Mouse (Mus musculus): ENCODE measurements around the gene Gja5. TPM values are rescaled to one million over a fixed set of nuclear protein-coding genes. Genes with fewer than 3 reads are reported as not detected.

Gja5 gene
- polyA plus RNA-seq, 2 experiments from 2014 or later: 0.12 to 0.13 TPM

DNA sequence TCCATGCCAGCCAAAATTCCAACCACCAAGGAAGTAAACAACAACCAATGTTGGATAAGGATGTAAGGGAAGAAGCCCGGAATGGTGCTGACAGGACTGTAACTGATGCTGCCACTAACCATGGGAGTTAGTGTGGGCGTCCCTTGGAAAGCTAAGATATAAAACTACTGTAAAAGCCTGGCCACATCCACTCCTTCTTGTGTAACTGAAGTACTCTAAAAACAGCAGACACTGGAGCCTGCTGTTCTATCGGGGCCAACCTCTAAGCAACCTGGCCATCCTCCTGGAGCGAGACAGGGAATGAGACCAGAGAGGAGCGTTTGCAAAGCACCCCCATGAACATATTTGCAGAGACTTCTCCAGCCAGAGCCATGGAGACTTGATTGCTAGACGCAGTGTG, 213.0 kb downstream of the Gja5 start:
- no peak for ATAC-seq

GRCm38 (mm10) chr3:97118313-97118712, 213.8 kb downstream of the Gja5 start:
- ATAC-seq: no peak

- ATAC-seq: peak; percentile 99
These were observed 219.7 kb downstream of the Gja5 start for GRCm38 (mm10) chr3:97124193-97124592.

Other genes with a start within 250 kb of the Gja5 start
- gene Ankrd35, start 234.6 kb upstream of the Gja5 start, polyA plus RNA-seq (2017; shearing (Covaris generic)): under 1 TPM in 1 of 2 experiments, not detected in 1; 0.13 TPM
- gene Pias3, start 208.3 kb upstream of the Gja5 start, polyA plus RNA-seq (2017; shearing (Covaris generic)): 10 to 100 TPM; 30.8 to 41.5 TPM
- 1 to 10 TPM; 1.1 to 1.4 TPM for gene Nudt17, start 196.1 kb upstream of the Gja5 start, polyA plus RNA-seq (2017; shearing (Covaris generic))
- 10 to 100 TPM; 67.6 to 69.6 TPM for gene Polr3c, start 177.1 kb upstream of the Gja5 start, polyA plus RNA-seq (2017; shearing (Covaris generic))
- 10 to 100 TPM; 62.2 to 68.7 TPM for gene Rnf115, start 177.0 kb upstream of the Gja5 start, polyA plus RNA-seq (2017; shearing (Covaris generic))
- gene Pdzk1, start 75.4 kb upstream of the Gja5 start, polyA plus RNA-seq (2017; shearing (Covaris generic)): under 1 TPM in 1 of 2 experiments, not detected in 1; 0.89 TPM
- 10 to 100 TPM; 26.1 to 55.0 TPM for gene Cd160, start 75.3 kb upstream of the Gja5 start, polyA plus RNA-seq (2017; shearing (Covaris generic))
- 10 to 100 TPM; 23.7 to 26.9 TPM for gene Gpr89, start 653 bp downstream of the Gja5 start, polyA plus RNA-seq (2017; shearing (Covaris generic))
- under 1 TPM in 1 of 2 experiments, not detected in 1; 0.08 TPM for gene Gja8, start 21.3 kb downstream of the Gja5 start, polyA plus RNA-seq (2017; shearing (Covaris generic))

Data from activated CD4-positive, CD25-positive, alpha-beta regulatory T cell, adult 4 months (primary cell).